Mouse (Mus musculus) thymus, adult 18-20 months (tissue): Measurements from ENCODE around the gene Mtg2.
A peak's percentile ranks its signal among the peaks of the same experiment; 100 is the strongest.

ENCODE experiments used
- DNase-seq, 2 experiments: peaks; one replicate each; pipeline ENCODE4 v3.0.0; 2022; ENCODE audit warnings: mixed read lengths in 2 of 2

Gene Mtg2

GRCm38 (mm10) chr2:180107081-180107480 is 36.7 kb downstream of the Mtg2 start:
- DNase-seq: no peak

- DNase-seq: no peak
Observed at GRCm38 (mm10) chr2:180108285-180108684, 37.9 kb downstream of the Mtg2 start.

GRCm38 (mm10) chr2:180113909-180114890 is 43.8 kb downstream of the Mtg2 start:
- no peak for DNase-seq

- no peak for DNase-seq
Observed at GRCm38 (mm10) chr2:180115279-180115678, 44.9 kb downstream of the Mtg2 start.

- no peak for DNase-seq
Observed at GRCm38 (mm10) chr2:180116081-180116493, 45.7 kb downstream of the Mtg2 start.

- no peak for DNase-seq
Observed at GRCm38 (mm10) chr2:180116741-180117484, 46.5 kb downstream of the Mtg2 start.

GRCm38 (mm10) chr2:180117485-180118194 is 47.3 kb downstream of the Mtg2 start:
- DNase-seq: no peak

GRCm38 (mm10) chr2:180118661-180119438 is 48.5 kb downstream of the Mtg2 start, which contains the start of gene Osbpl2:
TSS of gene Osbpl2 (plus strand) at chr2:180119306.
- DNase-seq: peak; percentile 99

GRCm38 (mm10) chr2:180119439-180120291 is 49.3 kb downstream of the Mtg2 start:
- no peak for DNase-seq

- no peak for DNase-seq
Observed at GRCm38 (mm10) chr2:180120292-180120761, 49.9 kb downstream of the Mtg2 start.

- DNase-seq: no peak
Observed at GRCm38 (mm10) chr2:180124192-180124591, 53.8 kb downstream of the Mtg2 start.

GRCm38 (mm10) chr2:180126195-180126594 is 55.8 kb downstream of the Mtg2 start:
- DNase-seq: no peak

- no peak for DNase-seq
Observed at GRCm38 (mm10) chr2:180127675-180128074, 57.3 kb downstream of the Mtg2 start.

GRCm38 (mm10) chr2:180133231-180133630 is 62.8 kb downstream of the Mtg2 start:
- no peak for DNase-seq

- no peak for DNase-seq
Observed at GRCm38 (mm10) chr2:180133911-180134310, 63.5 kb downstream of the Mtg2 start.

GRCm38 (mm10) chr2:180135414-180135813 is 65.0 kb downstream of the Mtg2 start:
- DNase-seq: no peak
